Mouse (Mus musculus) c-Kit-positive CD71-negative TER-119-negative erythroid progenitor cells, embryonic 14.5 days (primary cell): ENCODE measurements around the gene Ghrhr.

Source experiments
- DNase-seq: peaks from one replicate; pipeline ENCODE4 v3.0.0-alpha.2; 2013; ENCODE audit warnings: low read depth

The Ghrhr gene

GRCm38 (mm10) chr6:55376076-55376475 is at the start of gene Ghrhr:
Gene Ghrhr, plus strand, starts transcription at chr6:55376295.
- no peak for DNase-seq

DNA sequence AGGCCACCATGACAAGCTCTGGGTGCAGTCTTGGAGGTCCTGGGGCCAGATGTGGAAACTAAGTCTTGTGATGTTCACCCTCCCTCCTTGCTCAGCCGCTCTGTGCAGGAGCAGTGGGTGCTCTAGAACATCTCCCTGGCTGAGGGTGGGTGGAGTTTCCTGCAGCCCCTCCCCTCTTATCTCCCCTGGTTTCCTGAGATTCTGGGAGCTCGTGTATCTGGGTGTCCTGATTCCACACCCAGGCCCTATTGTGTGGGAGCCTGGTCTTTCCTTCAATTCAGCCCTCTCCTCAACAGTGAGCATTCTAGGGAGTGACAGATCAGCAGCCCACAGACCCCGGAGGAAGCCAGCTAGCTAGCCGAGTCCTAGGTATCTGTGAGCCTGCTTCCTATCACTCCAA is 49.8 kb upstream of the Ghrhr start:
- DNase-seq: no peak

GRCm38 (mm10) chr6:55327326-55327725 is 48.8 kb upstream of the Ghrhr start:
- DNase-seq: no peak

DNA sequence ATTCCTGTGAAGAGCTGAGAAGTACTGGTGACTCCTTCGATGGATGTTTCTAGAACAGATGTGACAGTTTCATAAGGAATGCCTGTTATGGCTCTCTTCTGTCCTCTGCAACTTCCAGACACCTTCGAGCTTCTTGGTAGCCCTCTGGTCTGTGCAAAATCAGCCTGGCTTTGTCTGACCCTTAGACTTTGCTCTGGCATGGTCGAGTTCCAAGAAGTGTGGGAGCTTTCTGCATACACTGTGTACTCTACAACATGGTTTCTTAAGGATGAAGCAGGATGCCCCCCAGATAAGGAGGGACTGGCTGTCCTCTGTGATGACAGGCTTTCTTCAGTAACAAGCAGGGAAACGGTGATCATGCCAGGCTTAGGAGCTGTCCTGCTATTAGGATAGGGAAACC is 47.9 kb upstream of the Ghrhr start:
- no peak for DNase-seq

DNA sequence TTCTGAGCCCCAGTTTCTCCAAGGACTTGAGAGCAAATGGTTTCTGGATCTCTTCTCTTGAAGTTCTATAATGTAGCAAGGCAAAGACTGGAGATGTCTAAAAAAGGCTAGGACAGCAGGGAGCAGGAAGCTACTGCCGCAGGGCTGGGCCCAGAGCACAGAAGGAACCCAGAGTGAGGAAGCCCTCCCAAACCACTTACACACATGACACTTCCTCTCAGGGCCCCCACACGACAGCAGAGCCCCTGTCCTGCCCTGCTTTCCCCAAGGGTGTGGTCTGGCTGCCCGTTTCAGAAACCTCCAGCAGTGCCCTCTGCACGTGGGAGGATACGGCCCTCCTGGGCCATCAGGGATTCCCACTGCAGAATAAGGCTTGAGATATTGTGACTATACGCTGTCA is 44.8 kb upstream of the Ghrhr start:
- no peak for DNase-seq

- DNase-seq: no peak
Observed at GRCm38 (mm10) chr6:55332100-55332772, 43.9 kb upstream of the Ghrhr start.

DNA sequence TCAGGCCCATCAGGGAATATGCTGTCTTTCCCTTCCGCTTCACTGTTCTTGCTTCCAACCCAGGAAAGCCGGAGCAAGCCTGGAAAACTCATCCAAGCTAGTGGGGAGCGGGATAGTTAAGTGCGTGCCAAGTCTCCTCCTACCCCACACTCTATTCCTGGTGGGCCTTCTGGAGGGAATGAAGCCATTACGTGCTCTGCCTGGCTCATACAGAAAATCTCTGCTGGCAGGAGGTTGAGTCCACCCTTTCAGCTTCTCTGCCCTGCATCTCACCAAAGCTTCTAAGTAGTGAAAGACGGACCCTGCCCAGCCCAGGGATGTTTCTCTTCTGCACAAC is 43.4 kb upstream of the Ghrhr start:
- DNase-seq: no peak

- no peak for DNase-seq
Observed at GRCm38 (mm10) chr6:55335989-55336514, 40.0 kb upstream of the Ghrhr start, which contains the start of gene Aqp1. Gene Aqp1, plus strand, starts transcription at chr6:55336432.

GRCm38 (mm10) chr6:55337242-55337641 is 38.9 kb upstream of the Ghrhr start:
- DNase-seq: no peak

DNA sequence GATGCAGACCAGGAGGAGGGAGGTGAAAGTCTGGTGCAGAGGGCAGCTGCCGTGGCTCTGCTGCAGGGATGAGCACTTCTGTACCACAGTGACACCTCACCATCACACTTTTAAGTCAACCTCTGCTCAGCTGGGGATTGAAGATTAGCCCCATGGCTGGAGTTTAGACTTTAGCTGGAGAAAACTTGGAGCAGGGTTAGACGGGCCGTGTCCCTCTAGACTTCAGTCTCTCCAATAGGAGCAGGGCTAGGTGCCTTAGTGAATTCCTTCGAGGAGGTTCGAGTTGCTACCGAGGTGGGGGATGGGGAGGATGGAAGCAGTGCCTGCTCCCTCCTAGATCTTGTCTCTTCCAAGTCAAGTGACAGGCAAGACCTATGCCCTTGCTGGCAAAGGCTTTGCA is 38.0 kb upstream of the Ghrhr start:
- no peak for DNase-seq

GRCm38 (mm10) chr6:55338934-55339825 is 36.9 kb upstream of the Ghrhr start:
- DNase-seq: no peak

DNA sequence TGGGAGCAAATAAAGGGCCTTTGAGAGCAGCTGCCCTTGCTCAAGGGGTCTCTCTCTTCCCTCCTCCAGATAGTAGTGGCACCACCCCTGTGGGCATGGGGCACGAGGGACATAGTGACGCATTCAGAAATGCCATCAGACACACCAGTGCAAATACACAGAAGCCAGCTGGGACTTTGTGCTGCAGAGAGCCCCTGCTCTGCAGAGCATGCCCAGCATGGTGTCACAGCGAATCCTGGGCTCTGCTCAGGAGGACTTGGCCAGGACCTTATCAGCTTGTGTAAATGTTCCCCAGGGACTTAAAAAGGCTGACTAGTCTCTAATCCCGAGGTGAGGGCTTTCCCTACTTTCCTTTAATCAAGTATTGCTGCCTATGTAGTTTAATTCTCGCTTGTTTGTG is 34.4 kb upstream of the Ghrhr start:
- DNase-seq: no peak

GRCm38 (mm10) chr6:55342328-55342727 is 33.8 kb upstream of the Ghrhr start:
- DNase-seq: no peak

- DNase-seq: no peak
Observed at GRCm38 (mm10) chr6:55343446-55343845, 32.6 kb upstream of the Ghrhr start.

DNA sequence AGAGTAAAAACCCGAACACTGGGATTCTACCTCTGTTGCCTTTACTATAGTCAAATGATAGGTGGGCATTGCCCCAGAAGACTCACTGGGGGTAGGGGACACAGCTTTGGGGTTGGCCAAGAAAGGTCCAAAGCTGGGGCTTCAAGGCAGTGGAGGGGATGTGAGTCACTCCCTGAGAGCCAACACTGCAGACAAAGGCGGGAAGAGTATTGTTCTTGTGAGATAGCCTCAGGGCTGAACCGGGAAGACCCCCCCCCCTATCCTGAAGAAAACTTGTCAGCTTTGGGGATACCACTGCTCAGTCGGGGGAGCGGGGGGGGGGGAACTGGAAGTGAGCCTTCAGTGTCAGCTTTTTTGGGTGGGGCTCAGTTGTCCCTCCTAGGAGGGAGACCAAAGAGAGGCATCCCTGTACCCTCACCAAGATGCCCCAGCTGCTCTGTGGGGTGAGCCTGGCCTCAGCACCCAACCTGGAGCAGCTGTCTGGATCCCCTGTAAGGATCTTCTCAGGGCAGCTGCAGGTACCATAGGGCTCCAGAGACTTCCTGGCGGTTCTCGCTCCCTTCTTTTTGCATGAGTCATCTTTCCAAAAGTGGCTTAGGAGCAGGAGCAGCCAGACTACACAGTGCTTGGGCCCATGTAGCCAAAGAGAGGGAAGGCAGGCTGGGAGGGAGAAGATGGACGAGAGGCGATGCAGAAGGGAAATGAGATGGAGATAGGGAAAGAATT is 31.6 kb upstream of the Ghrhr start:
- DNase-seq: no peak

DNA sequence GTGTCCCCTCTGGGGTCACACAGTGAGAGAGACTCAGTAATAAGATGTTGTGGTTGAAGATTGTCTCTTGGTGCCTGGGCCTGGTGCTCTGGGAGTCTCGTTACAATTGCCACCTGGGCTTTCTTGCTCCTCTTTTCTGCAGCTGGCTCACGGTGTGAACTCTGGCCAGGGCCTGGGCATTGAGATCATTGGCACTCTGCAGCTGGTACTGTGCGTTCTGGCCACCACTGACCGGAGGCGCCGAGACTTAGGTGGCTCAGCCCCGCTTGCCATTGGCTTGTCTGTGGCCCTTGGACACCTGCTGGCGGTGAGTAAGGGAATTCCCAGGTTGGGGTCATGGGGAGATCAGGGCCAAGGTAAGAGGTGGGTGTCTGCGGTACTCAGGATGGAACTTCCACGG is 30.8 kb upstream of the Ghrhr start:
- no peak for DNase-seq

DNA sequence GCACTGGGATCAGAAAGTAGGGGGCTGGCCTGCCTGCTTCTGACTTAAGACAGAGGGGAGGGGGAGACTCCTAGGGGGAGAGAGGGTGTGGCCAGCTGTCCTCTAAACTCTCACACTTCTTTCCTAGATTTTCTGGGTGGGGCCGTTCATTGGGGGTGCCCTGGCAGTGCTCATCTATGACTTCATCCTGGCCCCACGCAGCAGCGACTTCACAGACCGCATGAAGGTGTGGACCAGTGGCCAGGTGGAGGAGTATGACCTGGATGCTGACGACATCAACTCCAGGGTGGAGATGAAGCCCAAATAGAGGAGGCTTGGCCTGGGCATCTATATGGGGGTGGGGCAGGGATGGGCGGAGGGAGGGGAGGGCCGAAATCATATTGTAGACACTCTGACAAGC is 29.6 kb upstream of the Ghrhr start:
- no peak for DNase-seq

GRCm38 (mm10) chr6:55347711-55348571 is 28.2 kb upstream of the Ghrhr start:
- DNase-seq: no peak

DNA sequence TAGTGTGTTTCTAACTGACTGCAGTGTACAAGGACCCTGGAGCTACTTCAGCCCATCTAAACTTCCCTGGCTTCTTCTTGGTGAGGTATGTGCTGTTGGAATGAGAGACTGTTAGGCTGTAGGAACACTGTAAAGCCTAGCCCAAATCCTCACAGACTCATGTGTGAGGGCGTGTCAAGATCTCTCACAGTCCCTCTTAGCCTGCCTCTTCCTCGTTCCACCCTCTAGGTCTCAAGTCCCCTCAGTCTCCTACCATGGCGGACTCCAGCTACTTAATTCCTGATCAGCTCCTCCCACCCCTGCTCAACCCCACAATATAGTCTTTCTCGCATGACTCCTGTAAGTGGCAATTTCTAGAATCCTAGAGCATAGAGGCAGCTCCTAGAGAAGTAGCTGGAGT is 26.9 kb upstream of the Ghrhr start:
- DNase-seq: no peak

GRCm38 (mm10) chr6:55350383-55350952 is 25.6 kb upstream of the Ghrhr start:
- DNase-seq: no peak

DNA sequence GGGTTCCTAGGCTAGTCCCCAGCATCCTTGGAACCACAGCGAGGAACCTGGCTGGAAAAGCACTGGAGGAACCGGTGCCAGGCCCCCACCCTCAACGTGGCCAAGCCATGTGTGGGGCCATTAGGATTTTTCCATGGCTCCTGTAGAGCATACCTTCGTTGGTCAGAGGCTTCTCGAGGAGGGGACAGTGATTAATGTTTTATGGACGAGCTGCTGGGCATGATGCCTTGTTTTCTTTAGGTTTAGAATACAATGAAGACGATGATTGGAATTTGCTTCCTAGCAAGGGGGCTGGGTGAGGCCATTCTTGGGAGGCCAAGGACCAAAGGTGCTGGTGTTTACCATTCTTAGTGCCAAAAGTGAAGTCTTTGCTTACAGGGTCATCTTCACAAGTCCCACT is 24.4 kb upstream of the Ghrhr start:
- DNase-seq: no peak
